Mouse (Mus musculus) heart, embryonic 12.5 days (tissue): Measurements from ENCODE around the gene Itga7. TPM values are rescaled to one million over a fixed set of nuclear protein-coding genes. Genes with fewer than 3 reads are reported as not detected.
A peak's percentile ranks its signal among the peaks of the same experiment; 100 is the strongest.
"Not testable (repeated sequence)": the region's sequence is repeated elsewhere in the genome, so short reads cannot be mapped to it uniquely, and the experiment has no call there.

Experiments used
- ATAC-seq: fragments of 200-750 bp; cut with Nextera tagmentation; 2 replicates; pipeline ENCODE4 v1.8.0; 2017; ENCODE audit warnings: moderate TSS enrichment, moderate library complexity; ENCODE audit not compliant: insufficient number of reproducible peaks, low FRiP score
- H3K27ac ChIP-seq: fragments of 300-500 bp; sonication (generic); 2 replicates; pipeline ENCODE4 v1.5.1; 2016; ENCODE audit warnings: mild to moderate bottlenecking, moderate library complexity; ENCODE audit not compliant: poor library complexity, severe bottlenecking
- H3K27me3 ChIP-seq: fragments of 300-500 bp; sonication (generic); replicated peaks from 2 replicates; pipeline ENCODE4 v1.6.1; 2016; ENCODE audit warnings: mild to moderate bottlenecking, moderate library complexity
- H3K36me3 ChIP-seq: fragments of 300-500 bp; sonication (generic); 2 replicates; pipeline ENCODE4 v1.6.1; 2016; ENCODE audit warnings: mild to moderate bottlenecking, moderate library complexity
- H3K4me1 ChIP-seq: fragments of 300-500 bp; sonication (generic); replicated peaks from 2 replicates; pipeline ENCODE4 v1.6.1; 2016; ENCODE audit warnings: mild to moderate bottlenecking
- H3K4me2 ChIP-seq: fragments of 300-500 bp; sonication (generic); 2 replicates; pipeline ENCODE4 v1.6.1; 2016; ENCODE audit warnings: mild to moderate bottlenecking, moderate library complexity
- H3K4me3 ChIP-seq: fragments of 300-500 bp; sonication (generic); 2 replicates; pipeline ENCODE4 v1.5.1; 2016; ENCODE audit warnings: mild to moderate bottlenecking
- H3K9ac ChIP-seq: fragments of 300-500 bp; sonication (generic); 2 replicates; pipeline ENCODE4 v1.6.1; 2016; ENCODE audit warnings: mild to moderate bottlenecking, moderate library complexity
- H3K9me3 ChIP-seq: fragments of 300-500 bp; sonication (generic); replicated peaks from 2 replicates; pipeline ENCODE4 v1.6.1; 2016; ENCODE audit warnings: mild to moderate bottlenecking, moderate library complexity
- WGBS: fragments of 180-500 bp; shearing (Covaris S2); methylation state at CpG from one replicate; pipeline ENCODE4 v1.1.7; 2016; 5-methylcytosine and 5-hydroxymethylcytosine counted together
- polyA plus RNA-seq: library from polyadenylated mRNA; unstranded; fragments of >200 nt; fragmentation: Nextera tagmentation; extraction: Ambion mirVana; gene quantifications from 2 replicates; pipeline ENCODE4 v1.2.1, GENCODE M21; 2016

The Itga7 gene
- polyA plus RNA-seq, 1 experiment from 2014 or later, result 1.4 TPM

DNA sequence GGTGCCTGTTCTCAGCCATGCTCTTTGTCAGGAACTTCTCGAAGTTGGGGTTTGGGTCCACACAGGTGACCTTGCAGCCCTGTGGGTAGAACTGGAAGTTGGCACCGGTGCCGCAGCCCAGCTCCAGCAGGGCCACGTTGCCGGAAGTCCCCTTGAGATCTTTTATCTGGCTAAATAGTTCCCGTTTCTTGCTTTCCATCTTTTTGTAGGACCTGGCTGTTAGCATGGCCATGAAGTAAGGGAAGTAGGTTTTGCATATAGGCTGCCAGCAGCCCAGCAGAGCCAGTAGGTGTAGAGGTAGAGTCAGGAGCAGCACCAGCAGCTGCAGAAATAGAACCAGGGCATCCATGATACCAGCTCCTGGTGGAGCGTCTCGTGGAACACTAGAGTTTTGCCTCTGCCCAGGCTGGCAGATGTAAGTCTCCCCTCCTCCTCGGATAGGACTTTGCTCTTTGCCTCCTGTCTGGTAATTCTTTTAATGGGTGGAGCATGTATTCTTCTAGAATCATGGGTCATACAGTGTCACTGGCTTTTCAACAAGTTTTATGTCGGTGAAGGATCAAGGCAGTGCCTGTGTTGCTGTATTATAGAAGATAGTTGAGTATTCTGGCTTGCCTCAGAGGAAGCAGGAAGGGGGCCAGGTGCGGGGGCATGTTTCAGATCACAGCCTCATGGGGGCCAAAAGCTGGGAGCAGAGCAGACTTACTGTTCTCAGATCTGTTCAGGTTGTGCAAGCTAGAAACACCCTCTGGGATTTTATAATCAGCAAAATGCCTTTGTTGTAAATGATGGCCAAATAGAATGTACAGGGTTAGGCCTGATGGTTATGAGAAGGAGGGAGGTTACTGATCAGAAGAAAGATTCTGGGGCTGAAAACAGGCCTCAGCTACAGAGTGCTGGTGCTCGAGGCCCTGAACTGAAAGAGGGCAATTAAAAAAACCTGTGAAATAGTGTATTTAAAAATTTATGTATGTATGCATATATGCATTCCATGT lies 27.3 kb downstream of the Itga7 start, which contains the start of gene Mettl7b:
Mettl7b (minus strand) TSS at position 399 of the 995 bp plus-strand sequence.
- ATAC-seq, result no peak
- 68% methylated on average over 12 of the region's 12 CpGs for WGBS

DNA sequence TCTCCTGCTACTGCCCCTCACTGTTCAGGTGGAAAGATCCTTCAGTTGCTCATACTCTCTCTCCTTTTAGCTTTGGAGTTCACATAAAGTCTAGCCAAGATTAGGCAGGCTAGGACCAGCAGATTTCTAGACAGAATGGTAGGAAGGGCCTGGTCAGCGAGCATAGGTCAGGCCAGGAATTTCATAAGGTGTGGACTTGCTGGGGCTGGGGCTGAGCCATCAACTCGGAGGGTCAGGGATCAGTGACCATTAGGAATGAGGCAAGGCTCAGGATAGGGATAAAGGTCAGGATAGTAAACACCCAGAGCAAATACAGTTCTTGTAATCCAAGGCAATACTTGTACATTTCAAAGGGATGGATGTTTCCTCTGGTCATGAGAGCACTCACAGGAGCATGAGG lies 31.3 kb downstream of the Itga7 start:
- ATAC-seq, result no peak
- H3K4me2 ChIP-seq, result no peak overlapping the region
- no peak overlapping the region for H3K9ac ChIP-seq
- H3K9me3 ChIP-seq, result no peaks in the 10 kb centered on the region
- 64% methylated on average over 2 of the region's 2 CpGs for WGBS
- no peak overlapping the region for H3K27ac ChIP-seq
- H3K36me3 ChIP-seq, result no peaks in the 10 kb centered on the region
- H3K27me3 ChIP-seq, result no peaks in the 10 kb centered on the region; the same call in 1 of the 2 replicates
- no peak overlapping the region for H3K4me3 ChIP-seq
- no peaks in the 10 kb centered on the region for H3K4me1 ChIP-seq

More for the DNA sequence above, 27.3 kb downstream of the Itga7 start, which contains the start of gene Mettl7b:
- H3K27me3 ChIP-seq, result peaks cover 16% of the 10 kb centered on the region
- no peaks in the 10 kb centered on the region for H3K9me3 ChIP-seq
- H3K36me3 ChIP-seq, result no peaks in the 10 kb centered on the region
- H3K4me3 ChIP-seq, result no peak within 1 kb of the TSS
- no peaks in the 10 kb centered on the region for H3K4me1 ChIP-seq
- no peak within 1 kb of the TSS for H3K9ac ChIP-seq
- no peak within 1 kb of the TSS for H3K27ac ChIP-seq
- H3K4me2 ChIP-seq, result no peak within 1 kb of the TSS

- 80% methylated on average over 6 of the region's 6 CpGs for WGBS
- Histone ChIP-seq H3K9ac (no peak overlapping the region), H3K27ac (no peak overlapping the region), H3K4me3 (no peak overlapping the region), H3K36me3 (no peaks in the 10 kb centered on the region), H3K4me2 (no peak overlapping the region), H3K27me3 (no peaks in the 10 kb centered on the region; the same call in 1 of the 2 replicates), H3K4me1 (no peaks in the 10 kb centered on the region), H3K9me3 (no peaks in the 10 kb centered on the region)
- ATAC-seq, result no peak
Observed at GRCm38 (mm10) chr10:128965871-128966270, 32.3 kb downstream of the Itga7 start.

- no peak overlapping the region for H3K4me3 ChIP-seq
- no peaks in the 10 kb centered on the region for H3K36me3 ChIP-seq
- no peaks in the 10 kb centered on the region; the same call in 1 of the 2 replicates for H3K27me3 ChIP-seq
- H3K9me3 ChIP-seq, result no peaks in the 10 kb centered on the region
- no peak for ATAC-seq
- no peaks in the 10 kb centered on the region for H3K4me1 ChIP-seq
- H3K9ac ChIP-seq, result no peak overlapping the region
- H3K27ac ChIP-seq, result no peak overlapping the region
- H3K4me2 ChIP-seq, result no peak overlapping the region
- WGBS, result 28% methylated on average over 1 of the region's 1 CpGs
Observed at GRCm38 (mm10) chr10:128968341-128968749, 34.7 kb downstream of the Itga7 start.

GRCm38 (mm10) chr10:128970740-128971250 lies 37.2 kb downstream of the Itga7 start:
- H3K4me1 ChIP-seq, result peaks cover under 1% of the 10 kb centered on the region; the same call in 1 of the 2 replicates
- no peak for ATAC-seq
- 25% methylated on average over 1 of the region's 1 CpGs for WGBS
- H3K4me3 ChIP-seq, result no peak overlapping the region
- no peak overlapping the region for H3K27ac ChIP-seq
- H3K36me3 ChIP-seq, result no peaks in the 10 kb centered on the region
- H3K9me3 ChIP-seq, result no peaks in the 10 kb centered on the region
- H3K9ac ChIP-seq, result no peak overlapping the region
- no peak overlapping the region for H3K4me2 ChIP-seq
- H3K27me3 ChIP-seq, result no peaks in the 10 kb centered on the region

GRCm38 (mm10) chr10:128972841-128973240 lies 39.2 kb downstream of the Itga7 start:
- 65% methylated on average over 4 of the region's 4 CpGs for WGBS
- H3K9me3 ChIP-seq, result no peaks in the 10 kb centered on the region
- H3K4me3 ChIP-seq, result no peak overlapping the region
- no peak overlapping the region for H3K4me2 ChIP-seq
- no peak overlapping the region for H3K27ac ChIP-seq
- H3K27me3 ChIP-seq, result no peaks in the 10 kb centered on the region
- no peak overlapping the region for H3K9ac ChIP-seq
- peaks cover 12% of the 10 kb centered on the region; the same call in 1 of the 2 replicates for H3K4me1 ChIP-seq
- H3K36me3 ChIP-seq, result no peaks in the 10 kb centered on the region
- no peak for ATAC-seq

- H3K27me3 ChIP-seq, result no peaks in the 10 kb centered on the region
- H3K4me1 ChIP-seq, result peaks cover 22% of the 10 kb centered on the region
- H3K36me3 ChIP-seq, result no peaks in the 10 kb centered on the region
- no peak overlapping the region for H3K4me2 ChIP-seq
- peak; percentile 55 for ATAC-seq
- no peak overlapping the region for H3K9ac ChIP-seq
- H3K27ac ChIP-seq, result peak overlapping the region; percentile 49; the same call in 1 of the 2 replicates
- 30% methylated on average over 3 of the region's 3 CpGs for WGBS
- H3K9me3 ChIP-seq, result no peaks in the 10 kb centered on the region
- H3K4me3 ChIP-seq, result no peak overlapping the region
Observed at GRCm38 (mm10) chr10:128976395-128976794, 42.8 kb downstream of the Itga7 start.

DNA sequence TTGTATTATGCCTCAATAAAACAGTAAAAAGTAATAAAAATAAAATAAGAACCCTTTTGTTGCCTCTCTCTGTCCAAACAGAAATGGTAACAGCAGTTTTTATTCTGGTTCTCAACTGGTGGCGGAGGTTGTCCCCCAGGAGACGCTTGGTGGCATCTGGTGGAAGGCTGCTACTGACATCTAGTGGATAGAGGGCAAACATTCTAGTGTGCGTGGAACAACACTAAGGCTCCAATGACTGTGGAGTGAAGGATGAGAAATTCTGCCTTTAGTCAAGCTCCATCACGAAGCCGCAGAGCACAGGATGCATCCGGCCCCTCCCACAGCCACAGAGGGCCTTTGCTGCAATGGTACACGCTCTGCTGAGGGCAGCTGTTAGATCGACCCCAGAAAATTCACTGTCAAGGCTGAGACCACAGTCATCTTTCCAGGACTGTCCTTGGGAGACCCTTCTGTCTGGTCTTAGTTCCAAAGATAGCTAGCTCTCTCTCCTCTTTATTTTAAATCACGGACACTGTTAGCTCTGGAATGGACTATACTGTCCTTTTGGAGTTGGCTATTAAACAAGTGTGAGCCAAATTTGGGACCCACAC lies 44.0 kb downstream of the Itga7 start:
- H3K27me3 ChIP-seq, result no peaks in the 10 kb centered on the region
- H3K4me3 ChIP-seq, result no peak overlapping the region
- peaks cover 25% of the 10 kb centered on the region for H3K4me1 ChIP-seq
- no peaks in the 10 kb centered on the region for H3K9me3 ChIP-seq
- H3K36me3 ChIP-seq, result no peaks in the 10 kb centered on the region
- no peak overlapping the region for H3K27ac ChIP-seq
- H3K9ac ChIP-seq, result no peak overlapping the region
- 0 out of 2 replicates have a peak, but pooled peaks have one; percentile 43 for ATAC-seq
- H3K4me2 ChIP-seq, result no peak overlapping the region
- WGBS, result 19% methylated on average over 9 of the region's 9 CpGs

- Histone ChIP-seq H3K27me3 (no peaks in the 10 kb centered on the region), H3K4me3 (no peak overlapping the region), H3K9ac (no peak overlapping the region; the same call in 1 of the 2 replicates), H3K4me2 (no peak overlapping the region), H3K36me3 (no peaks in the 10 kb centered on the region), H3K27ac (0 out of 2 replicates have a peak overlapping the region, but pooled peaks have one; percentile 2), H3K4me1 (peaks cover 24% of the 10 kb centered on the region), H3K9me3 (no peaks in the 10 kb centered on the region)
- ATAC-seq, result peak; percentile 58
- 42% methylated on average over 3 of the region's 3 CpGs for WGBS
Observed at GRCm38 (mm10) chr10:128980644-128981365, 47.2 kb downstream of the Itga7 start.

DNA sequence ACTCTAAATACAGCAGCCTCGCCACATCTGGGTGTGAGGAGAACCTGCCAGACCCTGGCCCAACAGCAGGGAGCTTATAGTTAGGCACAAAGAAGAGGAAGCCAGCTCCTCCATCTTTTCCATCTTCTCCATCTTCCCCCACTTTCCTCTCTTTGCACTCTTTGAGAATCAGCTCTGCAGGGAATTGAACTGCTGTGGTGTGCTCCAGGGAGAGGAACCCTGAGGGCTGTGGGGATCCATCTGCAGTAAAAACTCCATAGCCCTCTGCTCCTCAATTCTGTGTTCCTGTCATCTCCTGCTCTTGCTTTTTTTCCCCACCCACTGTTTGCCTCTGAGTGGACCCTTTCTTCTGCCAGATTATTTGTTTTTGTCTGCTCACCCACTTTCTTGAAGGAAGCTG lies 55.5 kb downstream of the Itga7 start, which contains the start of gene Olfr9:
Olfr9 (plus strand) TSS at position 301 of the 400 bp plus-strand sequence.
- H3K36me3 ChIP-seq, H3K4me3 ChIP-seq, H3K4me1 ChIP-seq, ATAC-seq, H3K9ac ChIP-seq, H3K9me3 ChIP-seq, H3K27me3 ChIP-seq, H3K27ac ChIP-seq, H3K4me2 ChIP-seq: not testable (repeated sequence)
- 25% methylated on average over 1 of the region's 1 CpGs for WGBS
